ENCODE assay signal across 9 mouse cellular contexts in the genomic region with DNA sequence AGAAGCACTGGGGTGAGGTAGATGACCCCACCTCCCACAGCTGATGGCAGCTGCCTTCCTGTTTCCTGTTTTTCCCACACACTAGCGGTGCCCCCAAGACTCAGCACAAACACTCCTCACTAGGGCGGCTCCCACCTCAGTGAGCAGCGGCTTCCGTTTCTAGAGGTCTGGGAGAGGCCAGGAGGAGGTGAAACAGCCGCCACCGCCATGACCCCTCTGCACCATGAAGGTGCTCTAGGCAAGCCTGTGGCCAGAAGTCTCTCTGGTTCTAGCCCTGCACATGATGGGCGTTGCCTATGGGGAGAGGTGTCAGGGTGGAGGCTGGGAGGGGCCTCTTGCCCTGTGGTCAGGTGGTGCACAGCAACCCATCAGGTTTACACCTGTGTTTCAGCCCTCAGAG. TPM values are rescaled to one million over a fixed set of nuclear protein-coding genes. Genes with fewer than 3 reads are reported as not detected.
A peak's percentile ranks its signal among the peaks of the same experiment; 100 is the strongest.
DNase-seq lines count a peak whose midpoint lies in the region; ATAC-seq and TF ChIP-seq lines count a peak whose summit lies in the region.
"Had no signal": no experiment of that assay in that cellular context is flagged by ENCODE, and none has a peak within 500 bp of the region (broad histone marks: within the 10 kb centered on the region; RNA-seq: fewer than 3 reads in every experiment).

No protein-coding gene starts in this region.

- no peak overlapping the region for H3K9ac ChIP-seq in midbrain, embryonic 11.5 days (ENCODE audit: low read length)
- no peak overlapping the region for H3K9ac ChIP-seq in midbrain, postnatal 0 days (replicated peaks; ENCODE audit: low read length, poor library complexity, severe bottlenecking)
- no peak overlapping the region for H3K9ac ChIP-seq in kidney, embryonic 15.5 days
- H3K9ac ChIP-seq in forebrain, embryonic 15.5 days (replicated peaks) = no peak overlapping the region

- H3K4me1 ChIP-seq in midbrain, embryonic 11.5 days (ENCODE audit: control insufficient read depth, insufficient read depth, low read length) = no peaks in the 10 kb centered on the region
- H3K4me1 ChIP-seq in midbrain, postnatal 0 days (ENCODE audit: insufficient read depth, low read length) = no peaks in the 10 kb centered on the region
- H3K4me1 ChIP-seq in kidney, embryonic 15.5 days = peaks cover 18% of the 10 kb centered on the region
- no peaks in the 10 kb centered on the region for H3K4me1 ChIP-seq in forebrain, embryonic 15.5 days

- H3K9me3 ChIP-seq in midbrain, embryonic 11.5 days (ENCODE audit: control insufficient read depth, low read length) = no peaks in the 10 kb centered on the region
- no peaks in the 10 kb centered on the region for H3K9me3 ChIP-seq in midbrain, postnatal 0 days (ENCODE audit: low read length)
- no peaks in the 10 kb centered on the region for H3K9me3 ChIP-seq in kidney, embryonic 15.5 days (replicated peaks)
- no peaks in the 10 kb centered on the region for H3K9me3 ChIP-seq in forebrain, embryonic 15.5 days

- 80% methylated on average over 7 of the region's 7 CpGs for WGBS in midbrain, embryonic 11.5 days
- WGBS in midbrain, postnatal 0 days = 83% methylated on average over 7 of the region's 7 CpGs
- 41% methylated on average over 7 of the region's 7 CpGs for WGBS in kidney, embryonic 15.5 days
- 82% methylated on average over 7 of the region's 7 CpGs for WGBS in forebrain, embryonic 15.5 days

- ATAC-seq in midbrain, embryonic 11.5 days (ENCODE audit: low FRiP score) = no peak
- no peak for ATAC-seq in midbrain, postnatal 0 days (ENCODE audit: low FRiP score)
- peak; percentile 52; the same call in 1 of the 2 replicates for ATAC-seq in kidney, embryonic 15.5 days (replicated peaks; ENCODE audit: low FRiP score)
- no peak for ATAC-seq in forebrain, embryonic 15.5 days (replicated peaks)

- no peak overlapping the region for H3K27ac ChIP-seq in midbrain, embryonic 11.5 days (ENCODE audit: low read depth, low read length)
- no peak overlapping the region for H3K27ac ChIP-seq in midbrain, postnatal 0 days (ENCODE audit: low read depth, low read length)
- peak overlapping the region; percentile 60; the same call in 1 of the 2 replicates for H3K27ac ChIP-seq in kidney, embryonic 15.5 days
- H3K27ac ChIP-seq in forebrain, embryonic 15.5 days (replicated peaks) = no peak overlapping the region

- no peaks in the 10 kb centered on the region for H3K36me3 ChIP-seq in midbrain, embryonic 11.5 days (ENCODE audit: control insufficient read depth, insufficient read depth, low read length)
- H3K36me3 ChIP-seq in midbrain, postnatal 0 days (ENCODE audit: insufficient read depth, low read length) = peaks cover 12% of the 10 kb centered on the region
- peaks cover 21% of the 10 kb centered on the region for H3K36me3 ChIP-seq in kidney, embryonic 15.5 days
- peaks cover 10% of the 10 kb centered on the region for H3K36me3 ChIP-seq in forebrain, embryonic 15.5 days

- peak; percentile 70 for DNase-seq in midbrain, embryonic 11.5 days (ENCODE audit: low spot score, missing footprints)
- DNase-seq in midbrain, postnatal 0 days (ENCODE audit: low spot score) = no peak
- DNase-seq in lung, postnatal 4 days = peak; percentile 75 to 83
- peak; percentile 78 for DNase-seq in thymus, postnatal 25 days
- DNase-seq in layer of hippocampus, adult 8-10 months (ENCODE audit: low spot score in 2 of 2) = no peak
- DNase-seq in cerebellum, postnatal 10 days = no peak

- no peaks in the 10 kb centered on the region for H3K27me3 ChIP-seq in midbrain, embryonic 11.5 days (ENCODE audit: control insufficient read depth, insufficient read depth, low read length)
- H3K27me3 ChIP-seq in midbrain, postnatal 0 days (ENCODE audit: insufficient read depth, low read length) = no peaks in the 10 kb centered on the region
- no peaks in the 10 kb centered on the region for H3K27me3 ChIP-seq in kidney, embryonic 15.5 days
- H3K27me3 ChIP-seq in forebrain, embryonic 15.5 days = no peaks in the 10 kb centered on the region

- no peak overlapping the region for H3K4me3 ChIP-seq in midbrain, embryonic 11.5 days (ENCODE audit: low read depth, low read length)
- H3K4me3 ChIP-seq in midbrain, postnatal 0 days (ENCODE audit: low read depth, low read length) = no peak overlapping the region
- no peak overlapping the region for H3K4me3 ChIP-seq in kidney, embryonic 15.5 days (replicated peaks)
- H3K4me3 ChIP-seq in forebrain, embryonic 15.5 days = no peak overlapping the region

- TF ChIP-seq CTCF in midbrain, postnatal 0 days (IDR thresholded peaks at IDR 0.05) = no peak

- H3K4me2 ChIP-seq in midbrain, embryonic 11.5 days = no peak overlapping the region
- no peak overlapping the region for H3K4me2 ChIP-seq in midbrain, postnatal 0 days (ENCODE audit: low read depth, low read length, poor library complexity, severe bottlenecking)
- no peak overlapping the region for H3K4me2 ChIP-seq in kidney, embryonic 15.5 days
- H3K4me2 ChIP-seq in forebrain, embryonic 15.5 days (replicated peaks) = no peak overlapping the region

RNA-seq across cellular contexts. Expression of a gene that starts 37.9 kb away (rescaled TPM):
- not detected in 2 replicates for polyA plus RNA-seq in midbrain, embryonic 11.5 days (2014; fragmentation: Nextera tagmentation; extraction: Ambion mirVana)
- total RNA-seq in midbrain, postnatal 0 days (2014; rRNA removed) = not detected in 2 replicates
- polyA plus RNA-seq in midbrain, postnatal 0 days (2015; fragmentation: Nextera tagmentation; extraction: Ambion mirVana) = not detected in 2 replicates
- not detected in 2 replicates for polyA plus RNA-seq in kidney, embryonic 15.5 days (2015; fragmentation: Nextera tagmentation; extraction: Ambion mirVana)
- polyA plus RNA-seq in forebrain, embryonic 15.5 days (2015; fragmentation: Nextera tagmentation; extraction: Ambion mirVana) = not detected in 2 replicates
- not detected for total RNA-seq in layer of hippocampus, adult 8-10 months (2022)
- polyA plus RNA-seq: limb, embryonic 11.5 days had no signal

Comparison
In these comparisons a context has a peak if more than half of its experiments do, and no peak if none do; other contexts are left out.
1. DNase-seq: peak in midbrain, embryonic 11.5 days (single experiment), lung, postnatal 4 days (2 of 2) and thymus, postnatal 25 days (single experiment); none in midbrain, postnatal 0 days (single experiment), layer of hippocampus, adult 8-10 months (0 of 2) and cerebellum, postnatal 10 days (0 of 2).